Mouse (Mus musculus) embryonic facial prominence, embryonic 11.5 days (tissue): ENCODE data around the gene Stx8. TPM values are rescaled to one million over a fixed set of nuclear protein-coding genes. Genes with fewer than 3 reads are reported as not detected.

Experiments
- ATAC-seq: fragments of 200-750 bp; cut with Nextera tagmentation; replicated peaks from 2 replicates; pipeline ENCODE4 v1.8.0; 2017; ENCODE audit warnings: low read depth; ENCODE audit not compliant: insufficient number of reproducible peaks, low FRiP score, low TSS enrichment
- DNase-seq: peaks from one replicate; pipeline ENCODE4 v3.0.0-alpha.2; 2015; ENCODE audit warnings: low spot score
- H3K27ac ChIP-seq: fragments of 300-500 bp; sonication (generic); replicated peaks from 2 replicates; pipeline ENCODE4 v1.5.1; 2014; ENCODE audit warnings: mild to moderate bottlenecking, low read depth, low read length, control low read depth
- H3K27me3 ChIP-seq: fragments of 300-500 bp; sonication (generic); 2 replicates; pipeline ENCODE4 v1.6.1; 2014; ENCODE audit warnings: mild to moderate bottlenecking, low read length, moderate library complexity, mixed read lengths; ENCODE audit not compliant: control insufficient read depth, insufficient read depth
- H3K36me3 ChIP-seq: fragments of 300-500 bp; sonication (generic); replicated peaks from 2 replicates; pipeline ENCODE4 v1.6.1; 2014; ENCODE audit warnings: low read depth, mild to moderate bottlenecking, low read length, moderate library complexity, mixed read lengths; ENCODE audit not compliant: control insufficient read depth, insufficient read depth
- H3K4me1 ChIP-seq: fragments of 300-500 bp; sonication (generic); 2 replicates; pipeline ENCODE4 v1.6.1; 2014; ENCODE audit warnings: low read length, mixed read lengths; ENCODE audit not compliant: control insufficient read depth, insufficient read depth
- H3K4me2 ChIP-seq: fragments of 300-500 bp; sonication (generic); 2 replicates; pipeline ENCODE4 v1.6.1; 2014; ENCODE audit warnings: low read depth, mild to moderate bottlenecking, control low read depth, low read length, moderate library complexity
- H3K4me3 ChIP-seq: fragments of 300-500 bp; sonication (generic); 2 replicates; pipeline ENCODE4 v1.5.1; 2014; ENCODE audit warnings: low read depth, low read length, control low read depth
- H3K9ac ChIP-seq: fragments of 300-500 bp; sonication (generic); replicated peaks from 2 replicates; pipeline ENCODE4 v1.6.1; 2014; ENCODE audit warnings: mild to moderate bottlenecking, control low read depth, low read length
- H3K9me3 ChIP-seq: fragments of 300-500 bp; sonication (generic); replicated peaks from 2 replicates; pipeline ENCODE4 v1.6.1; 2016; ENCODE audit warnings: mild to moderate bottlenecking, low read length, inconsistent platforms, mixed read lengths; ENCODE audit not compliant: control insufficient read depth
- WGBS: fragments of 180-500 bp; shearing (Covaris S2); extraction: QIAGEN DNeasy Blood & Tissue Kit; methylation state at CpG from one replicate; pipeline ENCODE4 v1.1.7; 2014; 5-methylcytosine and 5-hydroxymethylcytosine counted together
- polyA plus RNA-seq: library from polyadenylated mRNA; unstranded; fragments of >200 nt; fragmentation: Nextera tagmentation; extraction: Ambion mirVana; gene quantifications from 2 replicates; pipeline ENCODE4 v1.2.1, GENCODE M21; 2014

The Stx8 gene
- polyA plus RNA-seq, 1 experiment from 2014 or later, result 60.9 TPM

DNA sequence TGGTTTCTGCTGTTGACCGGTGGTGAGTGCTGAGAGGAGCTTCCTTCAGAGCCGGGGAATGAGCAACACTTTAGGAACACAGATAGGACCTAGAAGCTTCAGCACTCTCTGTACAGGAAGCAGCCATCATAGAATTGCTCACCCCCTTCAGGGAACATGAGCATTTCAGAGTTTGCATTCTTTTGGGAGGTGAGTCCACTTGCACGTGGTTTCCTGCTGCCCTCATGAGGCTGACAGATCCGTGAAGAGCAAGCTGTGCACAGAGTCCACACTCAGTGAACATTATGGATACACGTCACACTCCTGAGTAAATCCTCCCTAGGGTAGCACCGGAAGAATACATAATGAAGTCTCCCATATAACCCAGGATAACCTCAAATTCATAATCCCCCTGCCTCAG lies 229.2 kb downstream of the Stx8 start:
- H3K36me3 ChIP-seq, result no peaks in the 10 kb centered on the region
- H3K4me2 ChIP-seq, result no peak overlapping the region
- H3K4me1 ChIP-seq, result peaks cover 6% of the 10 kb centered on the region
- no peak overlapping the region for H3K27ac ChIP-seq
- 54% methylated on average over 6 of the region's 6 CpGs for WGBS
- H3K4me3 ChIP-seq, result no peak overlapping the region
- H3K9me3 ChIP-seq, result no peaks in the 10 kb centered on the region
- 0 out of 2 replicates have a peak, but pooled peaks have one; percentile 26 for ATAC-seq
- peak; percentile 29 for DNase-seq
- H3K9ac ChIP-seq, result no peak overlapping the region
- no peaks in the 10 kb centered on the region for H3K27me3 ChIP-seq

- Histone ChIP-seq H3K4me1 (peaks cover 6% of the 10 kb centered on the region), H3K36me3 (no peaks in the 10 kb centered on the region), H3K4me2 (no peak overlapping the region), H3K4me3 (no peak overlapping the region), H3K27me3 (no peaks in the 10 kb centered on the region), H3K9ac (no peak overlapping the region), H3K9me3 (no peaks in the 10 kb centered on the region), H3K27ac (no peak overlapping the region)
- 40% methylated on average over 10 of the region's 10 CpGs for whole genome bisulfite sequencing
- ATAC-seq (no peak), DNase-seq (peak; percentile 35)
Observed at GRCm38 (mm10) chr11:68195693-68196176, 229.7 kb downstream of the Stx8 start.

GRCm38 (mm10) chr11:68196566-68196965 lies 230.6 kb downstream of the Stx8 start:
- ATAC-seq (no peak), DNase-seq (no peak)
- Histone ChIP-seq H3K4me2 (no peak overlapping the region), H3K36me3 (no peaks in the 10 kb centered on the region), H3K9me3 (no peaks in the 10 kb centered on the region), H3K9ac (no peak overlapping the region), H3K27me3 (no peaks in the 10 kb centered on the region), H3K4me3 (no peak overlapping the region), H3K27ac (no peak overlapping the region), H3K4me1 (peaks cover 6% of the 10 kb centered on the region)
- WGBS, result 71% methylated on average over 6 of the region's 6 CpGs

DNA sequence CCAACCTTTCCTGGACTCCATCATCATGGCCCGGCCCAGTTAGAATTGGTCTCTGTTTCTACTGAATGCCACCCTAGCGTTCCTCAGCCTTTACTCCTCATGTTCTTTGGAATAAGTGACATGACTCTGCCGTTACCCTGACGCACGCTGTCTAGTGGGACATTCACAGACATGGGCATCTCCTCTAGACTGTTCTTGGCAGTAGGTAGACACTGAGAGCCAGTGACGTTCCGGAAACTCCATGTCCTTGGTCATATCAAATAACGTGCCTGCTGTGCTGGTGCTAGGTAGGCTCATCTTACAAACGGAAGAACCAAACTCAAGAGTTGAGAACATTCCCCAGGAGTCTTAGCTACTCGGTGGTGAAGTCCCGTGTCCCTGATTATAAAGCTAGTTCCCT lies 231.5 kb downstream of the Stx8 start:
- H3K4me3 ChIP-seq, result no peak overlapping the region
- no peak overlapping the region for H3K9ac ChIP-seq
- no peak overlapping the region for H3K27ac ChIP-seq
- 78% methylated on average over 11 of the region's 11 CpGs for WGBS
- no peaks in the 10 kb centered on the region for H3K36me3 ChIP-seq
- DNase-seq (no peak), ATAC-seq (no peak)
- H3K4me1 ChIP-seq, result peaks cover 9% of the 10 kb centered on the region
- no peaks in the 10 kb centered on the region for H3K27me3 ChIP-seq
- no peak overlapping the region for H3K4me2 ChIP-seq
- H3K9me3 ChIP-seq, result no peaks in the 10 kb centered on the region

GRCm38 (mm10) chr11:68198696-68199095 lies 232.7 kb downstream of the Stx8 start:
- Histone ChIP-seq H3K9ac (no peak overlapping the region), H3K9me3 (no peaks in the 10 kb centered on the region), H3K36me3 (no peaks in the 10 kb centered on the region), H3K27me3 (no peaks in the 10 kb centered on the region), H3K4me1 (peaks cover 9% of the 10 kb centered on the region), H3K4me2 (no peak overlapping the region), H3K27ac (no peak overlapping the region), H3K4me3 (no peak overlapping the region)
- no peak for DNase-seq
- ATAC-seq, result no peak
- 69% methylated on average over 10 of the region's 10 CpGs for WGBS

DNA sequence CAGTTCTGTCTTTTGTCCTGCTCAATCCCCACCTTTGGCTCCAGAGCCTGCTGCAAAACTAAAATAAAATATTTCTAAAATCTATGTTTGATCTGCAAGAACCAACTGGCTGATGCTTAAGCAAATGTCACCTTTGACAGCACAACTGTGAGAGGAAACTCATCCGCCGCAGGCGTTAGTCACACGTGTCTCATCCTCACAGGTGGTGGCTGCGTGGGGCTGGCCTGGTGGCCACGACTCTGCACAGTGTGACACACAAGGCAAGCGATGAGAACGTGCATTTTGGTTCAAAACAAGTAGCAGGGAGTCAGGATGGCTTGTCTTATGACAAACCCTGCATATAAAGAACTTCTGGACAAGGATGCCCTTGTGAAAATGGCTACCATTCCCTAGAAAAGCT lies 233.1 kb downstream of the Stx8 start:
- Histone ChIP-seq H3K27ac (no peak overlapping the region), H3K4me3 (no peak overlapping the region), H3K4me2 (no peak overlapping the region), H3K9ac (no peak overlapping the region), H3K4me1 (peaks cover 9% of the 10 kb centered on the region), H3K36me3 (no peaks in the 10 kb centered on the region), H3K9me3 (no peaks in the 10 kb centered on the region), H3K27me3 (no peaks in the 10 kb centered on the region)
- ATAC-seq (no peak), DNase-seq (no peak)
- WGBS, result 67% methylated on average over 8 of the region's 8 CpGs

GRCm38 (mm10) chr11:68199801-68200423 lies 233.9 kb downstream of the Stx8 start:
- no peaks in the 10 kb centered on the region for H3K36me3 ChIP-seq
- peaks cover 9% of the 10 kb centered on the region for H3K4me1 ChIP-seq
- no peak overlapping the region for H3K9ac ChIP-seq
- H3K4me2 ChIP-seq, result no peak overlapping the region
- 23% methylated on average over 10 of the region's 10 CpGs for WGBS
- H3K4me3 ChIP-seq, result no peak overlapping the region
- DNase-seq (peak; percentile 43), ATAC-seq (no peak)
- no peaks in the 10 kb centered on the region for H3K9me3 ChIP-seq
- H3K27ac ChIP-seq, result 0 out of 2 replicates have a peak overlapping the region, but pooled peaks have one; percentile 6
- no peaks in the 10 kb centered on the region for H3K27me3 ChIP-seq

DNA sequence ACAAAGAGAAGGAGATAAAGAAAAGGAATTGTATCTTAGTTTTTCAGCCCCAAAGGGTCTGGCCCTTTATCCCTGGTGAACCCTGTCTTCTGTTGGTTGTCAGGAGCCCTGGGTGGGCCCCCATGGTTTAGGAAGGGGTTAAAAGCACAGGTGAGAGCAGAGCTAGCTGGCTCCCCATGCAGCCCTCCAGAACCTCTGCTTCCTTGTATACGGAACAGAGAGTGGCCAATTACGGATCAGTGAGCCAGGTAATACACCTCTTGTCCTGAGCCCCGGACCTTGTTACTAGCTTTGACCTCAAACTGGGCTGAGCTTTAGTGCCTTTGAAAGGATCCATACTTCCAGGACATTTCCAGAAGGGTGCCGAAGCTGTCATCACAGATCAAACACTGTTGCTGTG lies 234.5 kb downstream of the Stx8 start:
- no peaks in the 10 kb centered on the region for H3K27me3 ChIP-seq
- H3K4me2 ChIP-seq, result no peak overlapping the region
- no peak overlapping the region for H3K4me3 ChIP-seq
- no peak overlapping the region for H3K27ac ChIP-seq
- no peaks in the 10 kb centered on the region for H3K36me3 ChIP-seq
- WGBS, result 68% methylated on average over 4 of the region's 4 CpGs
- no peak overlapping the region for H3K9ac ChIP-seq
- no peaks in the 10 kb centered on the region for H3K9me3 ChIP-seq
- H3K4me1 ChIP-seq, result peaks cover 5% of the 10 kb centered on the region
- ATAC-seq (no peak), DNase-seq (no peak)
